Mouse (Mus musculus) thymus, adult 2 months (tissue): ENCODE results near the gene Arid5a. TPM values are rescaled to one million over a fixed set of nuclear protein-coding genes. Genes with fewer than 3 reads are reported as not detected.
A peak's percentile ranks its signal among the peaks of the same experiment; 100 is the strongest.

Experiments used
- DNase-seq: peaks from one replicate; pipeline ENCODE4 v3.0.0; 2021
- H3K27ac ChIP-seq: fragments of 200-500 bp; 2 replicates; pipeline ENCODE4 v1.5.1; 2012; ENCODE audit warnings: low read length, control low read depth; ENCODE audit not compliant: control insufficient read depth, insufficient read depth
- H3K27me3 ChIP-seq: fragments of 200-500 bp; 2 replicates; pipeline ENCODE4 v1.6.1; 2012; ENCODE audit warnings: mild to moderate bottlenecking, low read length, moderate library complexity, mixed read lengths; ENCODE audit not compliant: control insufficient read depth, insufficient read depth
- H3K36me3 ChIP-seq: fragments of 200-500 bp; 2 replicates; pipeline ENCODE4 v1.6.1; 2012; ENCODE audit warnings: mild to moderate bottlenecking, low read length, moderate library complexity; ENCODE audit not compliant: control insufficient read depth, insufficient read depth
- H3K4me1 ChIP-seq: fragments of 200-500 bp; replicated peaks from 2 replicates; pipeline ENCODE4 v1.6.1; 2012; ENCODE audit warnings: low read length; ENCODE audit not compliant: control insufficient read depth, insufficient read depth
- H3K4me3 ChIP-seq: fragments of 200-500 bp; 2 replicates; pipeline ENCODE4 v1.5.1; 2012; ENCODE audit warnings: mild to moderate bottlenecking, low read length, control low read depth, moderate library complexity; ENCODE audit not compliant: control insufficient read depth, insufficient read depth
- CTCF ChIP-seq: fragments of 200-500 bp; IDR thresholded peaks from 2 replicates; pipeline ENCODE4 v1.5.1; 2012; ENCODE audit warnings: mild to moderate bottlenecking, control low read depth, low read length, moderate library complexity, borderline replicate concordance; ENCODE audit not compliant: control insufficient read depth, poor library complexity, insufficient read depth; ENCODE audit errors: extremely low read depth
- POLR2A ChIP-seq: fragments of 200-500 bp; IDR thresholded peaks from 2 replicates; pipeline ENCODE4 v1.6.1; 2012; ENCODE audit warnings: mild to moderate bottlenecking, low read length, control low read depth, moderate library complexity; ENCODE audit not compliant: control insufficient read depth, poor library complexity, insufficient read depth; ENCODE audit errors: extremely low read depth
- WGBS: fragments of 180-500 bp; shearing (Covaris S2); methylation state at CpG from one replicate; pipeline ENCODE4 v1.1.7; 2018; 5-methylcytosine and 5-hydroxymethylcytosine counted together
- polyA plus RNA-seq: library from polyadenylated mRNA; depleted of rRNA; stranded (reverse); fragments of >200 nt; gene quantifications from 2 replicates; pipeline ENCODE4 v1.2.3, GENCODE M21; 2012

The Arid5a gene
- polyA plus RNA-seq, 1 experiment = 57.2 TPM

GRCm38 (mm10) chr1:36273288-36273687, 34.2 kb upstream of the Arid5a start:
- Histone ChIP-seq H3K36me3 (no peaks in the 10 kb centered on the region), H3K27ac (peak overlapping the region; percentile 27; the same call in 1 of the 2 replicates), H3K4me3 (peak overlapping the region; percentile 12), H3K4me1 (peaks cover 48% of the 10 kb centered on the region), H3K27me3 (no peaks in the 10 kb centered on the region)
- DNase-seq = no peak
- TF ChIP-seq CTCF = no peak
- TF ChIP-seq POLR2A = no peak
- 7% methylated on average over 9 of the region's 9 CpGs for WGBS

GRCm38 (mm10) chr1:36274455-36274854, 33.1 kb upstream of the Arid5a start, which contains the start of gene Neurl3:
Gene Neurl3 (minus strand): TSS chr1:36274679.
- DNase-seq = no peak
- peaks cover 48% of the 10 kb centered on the region for H3K4me1 ChIP-seq
- H3K4me3 ChIP-seq = peak within 1 kb of the TSS; percentile 10
- WGBS = 55% methylated on average over 5 of the region's 5 CpGs
- no peaks in the 10 kb centered on the region for H3K36me3 ChIP-seq
- H3K27me3 ChIP-seq = no peaks in the 10 kb centered on the region
- no peak for TF ChIP-seq POLR2A
- no peak for TF ChIP-seq CTCF
- peak within 1 kb of the TSS; percentile 27; the same call in 1 of the 2 replicates for H3K27ac ChIP-seq

GRCm38 (mm10) chr1:36275635-36276389, 31.7 kb upstream of the Arid5a start:
- Histone ChIP-seq H3K4me3 (no peak overlapping the region), H3K36me3 (no peaks in the 10 kb centered on the region), H3K27ac (no peak overlapping the region), H3K27me3 (no peaks in the 10 kb centered on the region), H3K4me1 (peaks cover 42% of the 10 kb centered on the region)
- 66% methylated on average over 13 of the region's 13 CpGs for WGBS
- TF ChIP-seq CTCF = no peak
- no peak for TF ChIP-seq POLR2A
- no peak for DNase-seq

GRCm38 (mm10) chr1:36277267-36278060, 30.1 kb upstream of the Arid5a start:
- Histone ChIP-seq H3K4me1 (peaks cover 39% of the 10 kb centered on the region), H3K27ac (no peak overlapping the region), H3K4me3 (no peak overlapping the region), H3K36me3 (no peaks in the 10 kb centered on the region), H3K27me3 (no peaks in the 10 kb centered on the region)
- peak; percentile 81; the same call in 1 of the 2 replicates for TF ChIP-seq CTCF
- no peak for TF ChIP-seq POLR2A
- peak; percentile 87 for DNase-seq
- WGBS = 26% methylated on average over 7 of the region's 7 CpGs

GRCm38 (mm10) chr1:36279202-36279601, 28.3 kb upstream of the Arid5a start:
- peak; percentile 91 for DNase-seq
- H3K27ac ChIP-seq = no peak overlapping the region
- no peaks in the 10 kb centered on the region for H3K36me3 ChIP-seq
- TF ChIP-seq CTCF = peak; percentile 55; the same call in 1 of the 2 replicates
- no peak for TF ChIP-seq POLR2A
- H3K27me3 ChIP-seq = no peaks in the 10 kb centered on the region
- no peak overlapping the region for H3K4me3 ChIP-seq
- WGBS = 22% methylated on average over 3 of the region's 3 CpGs
- peaks cover 29% of the 10 kb centered on the region for H3K4me1 ChIP-seq

- no peak overlapping the region for H3K4me3 ChIP-seq
- H3K36me3 ChIP-seq = no peaks in the 10 kb centered on the region
- TF ChIP-seq POLR2A = no peak
- TF ChIP-seq CTCF = no peak
- H3K4me1 ChIP-seq = peaks cover 16% of the 10 kb centered on the region
- 92% methylated on average over 3 of the region's 3 CpGs for WGBS
- no peak overlapping the region for H3K27ac ChIP-seq
- no peak for DNase-seq
- H3K27me3 ChIP-seq = no peaks in the 10 kb centered on the region
Measured at GRCm38 (mm10) chr1:36280938-36281337, 26.6 kb upstream of the Arid5a start.
